Mouse (Mus musculus): Measurements from ENCODE around the gene Rin3. TPM values are rescaled to one million over a fixed set of nuclear protein-coding genes. Genes with fewer than 3 reads are reported as not detected.

Rin3 gene
- total RNA-seq, 2 experiments from 2014 or later: 23.1 to 26.1 TPM

DNA sequence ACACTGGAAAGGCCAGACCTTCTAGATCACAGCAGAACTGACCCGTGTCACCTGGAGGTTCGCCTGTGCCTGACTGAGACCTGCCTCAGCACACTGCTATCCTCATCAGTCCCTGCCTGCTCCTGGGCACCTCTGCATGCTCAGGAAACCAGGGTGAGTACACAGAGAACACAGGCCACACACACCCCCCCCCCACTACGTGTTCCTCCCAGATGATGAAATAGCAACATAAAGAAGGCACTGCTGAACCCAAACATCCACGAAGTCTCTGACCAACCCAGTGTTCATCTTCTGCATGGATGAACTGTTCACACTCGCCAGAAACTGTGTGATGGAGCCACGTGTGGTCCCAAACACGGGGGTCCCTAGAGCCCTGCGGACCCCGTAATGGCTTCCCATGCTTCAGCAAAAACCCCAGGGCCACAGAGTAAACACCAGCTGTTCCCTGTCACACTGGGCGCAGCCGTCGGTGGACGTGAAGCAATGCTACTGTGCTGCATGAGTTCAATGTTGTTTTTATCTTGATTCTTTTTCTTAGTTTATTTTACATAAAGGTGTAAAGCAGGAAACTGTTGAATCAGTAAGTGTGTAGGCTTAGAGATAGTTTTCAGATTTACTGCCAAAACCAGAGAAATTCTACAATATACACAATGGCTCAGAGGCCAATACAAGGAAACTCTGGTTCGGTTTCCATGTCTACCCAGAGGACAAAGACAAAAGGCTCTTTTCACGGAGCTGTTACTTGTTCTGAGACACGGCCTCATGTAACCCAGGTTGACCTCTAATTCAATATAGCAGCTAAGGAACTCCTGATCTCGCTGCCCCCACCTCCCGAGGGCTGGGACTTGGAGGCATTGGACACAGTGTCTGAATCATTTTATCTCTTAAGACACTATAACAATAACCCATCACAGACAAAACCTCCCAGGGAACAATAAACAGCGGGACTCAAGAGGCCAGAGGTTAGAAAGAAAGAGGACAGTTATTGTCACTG, 113.4 kb downstream of the Rin3 start:
- no peak for DNase-seq
- intact Hi-C loops (cut with DNase I): no loop called here

GRCm38 (mm10) chr12:102398588-102398987, 115.7 kb downstream of the Rin3 start:
- no peak for DNase-seq
- intact Hi-C loops (cut with DNase I): no loop called here

GRCm38 (mm10) chr12:102413171-102413570, 130.3 kb downstream of the Rin3 start:
- no peak for DNase-seq
- intact Hi-C loops (cut with DNase I): no loop called here

DNA sequence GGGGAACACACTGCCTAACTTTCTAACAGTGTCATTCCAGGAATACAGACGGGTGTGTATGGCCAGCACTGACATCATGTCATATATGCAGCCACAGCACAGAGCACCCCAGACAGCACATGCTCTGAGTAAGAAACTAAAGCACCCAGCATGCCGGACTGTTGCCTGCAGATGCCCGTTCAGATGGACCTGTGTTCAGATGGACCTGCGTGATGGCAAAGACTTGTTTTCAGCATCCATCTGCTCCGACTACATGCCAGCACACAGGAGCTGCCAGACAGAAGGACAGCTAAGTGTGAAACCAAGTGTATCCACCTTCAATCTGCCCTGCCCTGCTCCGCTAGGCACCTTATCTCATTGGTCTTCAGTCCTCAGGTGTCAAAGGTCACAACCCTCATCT, 131.8 kb downstream of the Rin3 start:
- no peak for DNase-seq
- intact Hi-C loops (cut with DNase I): no loop called here

DNA sequence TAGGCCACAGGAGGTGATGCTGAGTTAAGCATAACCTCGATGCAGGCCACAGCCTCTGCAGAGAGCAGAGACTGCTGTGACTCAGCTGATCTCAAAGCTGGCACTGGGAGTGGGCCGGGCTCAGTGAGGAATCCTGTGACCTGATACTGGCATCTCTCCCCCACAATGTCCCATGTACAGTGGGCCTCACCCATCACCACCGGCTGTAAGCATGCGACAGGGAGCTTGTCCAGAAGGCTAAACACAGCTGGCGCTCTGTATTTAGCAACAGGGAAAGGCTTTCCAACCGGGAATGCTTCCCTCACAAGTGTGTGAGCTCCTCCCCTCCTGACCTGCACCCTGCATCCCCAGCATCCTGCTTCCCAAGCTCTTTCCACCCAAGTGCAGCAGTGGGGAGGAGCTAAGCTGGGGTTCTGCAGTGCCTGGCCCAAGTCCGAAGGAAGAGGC, 133.6 kb downstream of the Rin3 start:
- peak; percentile 58 to 71 for DNase-seq
- intact Hi-C loops (cut with DNase I): no loop called here

DNA sequence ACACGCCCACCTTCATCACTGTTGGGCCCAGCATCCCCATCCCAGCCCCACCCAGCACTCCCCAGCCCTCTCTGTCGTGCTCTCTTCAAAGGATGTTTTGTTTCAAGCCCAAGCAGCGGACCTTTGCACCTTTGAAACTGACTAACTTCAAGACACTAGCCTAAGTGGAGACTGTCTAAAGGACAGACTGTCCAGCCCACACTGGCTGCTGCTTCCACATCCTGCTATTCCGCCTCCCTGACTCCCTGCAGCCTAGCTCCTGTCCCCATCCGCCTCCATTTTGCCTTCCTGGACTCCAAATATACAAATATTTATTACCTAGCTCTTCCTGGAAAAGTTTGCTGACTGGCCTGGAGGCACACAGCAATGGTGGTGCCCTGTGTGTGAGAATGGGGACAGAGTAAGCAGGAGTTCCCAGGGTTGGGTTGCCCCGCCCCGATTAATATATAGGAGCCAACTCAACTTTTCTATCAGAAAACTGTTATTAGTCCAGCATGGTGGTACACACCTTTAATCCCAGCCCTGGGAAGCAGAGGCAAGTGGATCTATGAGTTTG, 134.2 kb downstream of the Rin3 start:
- intact Hi-C loops (cut with DNase I): no loop called here
- no peak for DNase-seq

DNA sequence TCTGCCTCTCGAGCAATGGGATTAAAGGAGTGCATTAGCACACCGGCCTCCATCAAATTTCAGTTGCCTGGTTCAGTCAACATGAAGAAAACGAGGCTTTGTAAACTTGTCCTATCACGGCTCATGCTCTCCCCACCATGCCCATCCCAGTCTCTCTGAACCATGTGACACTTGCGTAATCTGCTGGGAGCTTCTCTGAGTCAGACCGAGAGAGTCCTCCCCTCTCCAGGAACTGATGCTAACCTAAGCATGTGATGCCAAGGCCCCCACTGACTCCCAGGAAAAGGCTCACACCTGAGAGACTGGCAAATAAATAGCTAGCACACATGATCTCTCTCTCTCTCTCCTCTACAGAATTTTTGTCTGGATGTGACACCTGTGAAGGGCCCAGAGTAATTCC, 134.9 kb downstream of the Rin3 start:
- intact Hi-C loops (cut with DNase I): no loop called here
- DNase-seq: no peak

GRCm38 (mm10) chr12:102419544-102419943, 136.7 kb downstream of the Rin3 start:
- intact Hi-C loops (cut with DNase I): no loop called here

DNA sequence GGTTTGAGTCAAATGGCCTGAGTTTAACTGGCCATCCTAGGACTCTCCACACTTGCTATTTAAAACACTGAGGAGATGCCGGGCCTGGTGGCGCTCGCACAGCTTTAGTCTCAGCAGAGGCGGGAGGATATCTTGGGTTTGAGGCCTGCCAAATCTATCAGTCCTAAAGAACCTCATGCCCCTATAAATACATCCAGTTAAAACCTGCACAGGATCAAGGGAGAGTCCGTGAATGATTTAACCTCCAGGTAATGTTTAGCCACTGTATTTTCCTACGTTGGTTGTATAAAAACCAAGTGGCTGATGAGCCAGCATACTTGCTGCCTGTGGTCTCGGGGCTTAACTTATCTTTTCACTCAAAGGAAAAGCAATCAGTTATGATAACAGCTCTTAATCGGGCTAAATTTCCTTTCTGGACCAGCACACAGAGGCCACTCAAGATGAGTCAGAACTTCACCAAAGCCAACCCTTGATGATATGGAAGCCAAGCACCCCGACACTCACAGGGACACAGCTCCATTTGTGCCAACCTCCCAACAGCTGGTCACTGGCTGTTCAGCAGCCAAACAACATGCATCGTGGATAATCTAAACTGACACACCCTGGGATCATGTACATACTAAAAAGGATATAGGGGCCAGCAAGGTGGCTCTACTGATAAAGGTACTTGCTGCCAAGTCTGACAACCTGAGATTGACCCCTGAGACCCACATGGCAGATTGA, 137.5 kb downstream of the Rin3 start:
- DNase-seq: no peak

More at GRCm38 (mm10) chr12:102419544-102419943, 136.7 kb downstream of the Rin3 start:
- DNase-seq: no peak

GRCm38 (mm10) chr12:102422065-102422464, 139.2 kb downstream of the Rin3 start:
- peak; percentile 64 to 77 for DNase-seq
- intact Hi-C loops (cut with DNase I): no loop called here

More for the DNA sequence above, 137.5 kb downstream of the Rin3 start:
- intact Hi-C loops (cut with DNase I): no loop called here

GRCm38 (mm10) chr12:102422623-102423320, 139.9 kb downstream of the Rin3 start:
- DNase-seq: no peak
- intact Hi-C loops (cut with DNase I): no loop called here

DNA sequence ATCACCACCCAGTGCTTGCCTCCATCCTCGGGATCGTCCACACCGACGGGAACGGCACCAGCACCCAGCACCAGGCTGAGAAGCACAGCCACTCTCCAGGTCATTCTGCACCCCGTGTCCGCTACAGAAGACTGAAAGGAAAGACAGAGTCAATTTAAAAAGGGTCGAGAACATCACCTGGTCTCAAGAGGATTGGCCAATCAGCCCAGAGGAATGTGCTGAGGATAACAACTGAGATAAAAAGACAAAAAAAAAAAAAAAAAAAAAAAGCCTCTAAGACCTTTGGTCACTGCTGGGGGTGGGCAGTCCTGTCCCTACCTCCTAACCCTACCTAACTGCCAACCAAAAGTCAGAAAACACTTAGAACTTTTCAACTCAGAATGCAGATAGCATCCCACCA, 140.8 kb downstream of the Rin3 start:
- DNase-seq: no peak
- intact Hi-C loops (cut with DNase I): no loop called here

DNA sequence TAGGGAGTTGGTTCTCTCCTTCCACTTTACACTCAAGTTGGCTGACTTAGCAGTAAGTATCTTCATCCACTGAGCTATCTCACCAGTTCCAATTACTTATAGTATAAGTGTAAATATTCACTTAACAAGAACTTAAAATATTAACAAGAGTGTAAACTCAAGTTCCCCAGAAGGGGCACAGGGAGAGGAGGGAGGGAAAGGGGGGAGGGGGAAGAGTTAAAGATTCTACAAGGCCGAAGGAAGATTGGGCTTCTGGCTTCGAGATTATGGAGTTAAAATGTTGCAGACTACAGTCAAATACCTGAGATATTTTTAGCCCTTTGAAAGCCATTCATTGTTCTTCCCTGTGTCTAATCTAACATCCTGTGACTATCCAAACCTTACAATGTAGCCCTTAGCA, 141.6 kb downstream of the Rin3 start:
- intact Hi-C loops (cut with DNase I): no loop called here
- DNase-seq: no peak

DNA sequence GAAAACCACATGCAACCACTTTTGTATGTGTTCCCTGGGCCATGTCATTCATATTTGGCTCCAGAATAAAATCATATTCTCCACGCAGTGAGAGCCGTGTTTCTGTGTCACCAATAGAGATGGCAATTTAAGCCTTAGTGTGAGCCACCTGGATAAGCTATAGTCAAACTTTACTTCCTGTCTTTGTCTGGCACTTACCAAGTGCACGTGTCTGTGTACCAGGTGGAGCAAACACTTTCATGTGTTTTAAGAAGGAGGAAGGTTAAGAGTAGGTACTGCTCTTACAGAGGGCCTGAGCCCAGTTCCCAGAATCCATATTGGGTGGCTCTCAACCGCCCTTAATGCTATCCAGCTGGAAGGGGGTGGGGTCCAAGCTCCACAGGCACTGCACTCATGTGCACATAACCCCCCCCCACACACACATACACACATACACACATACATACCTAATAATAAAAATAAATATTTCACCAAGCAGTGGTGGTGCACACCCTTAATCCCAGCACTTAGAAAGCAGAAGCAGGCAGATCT, 142.3 kb downstream of the Rin3 start:
- no peak for DNase-seq
- intact Hi-C loops (cut with DNase I): no loop called here

DNA sequence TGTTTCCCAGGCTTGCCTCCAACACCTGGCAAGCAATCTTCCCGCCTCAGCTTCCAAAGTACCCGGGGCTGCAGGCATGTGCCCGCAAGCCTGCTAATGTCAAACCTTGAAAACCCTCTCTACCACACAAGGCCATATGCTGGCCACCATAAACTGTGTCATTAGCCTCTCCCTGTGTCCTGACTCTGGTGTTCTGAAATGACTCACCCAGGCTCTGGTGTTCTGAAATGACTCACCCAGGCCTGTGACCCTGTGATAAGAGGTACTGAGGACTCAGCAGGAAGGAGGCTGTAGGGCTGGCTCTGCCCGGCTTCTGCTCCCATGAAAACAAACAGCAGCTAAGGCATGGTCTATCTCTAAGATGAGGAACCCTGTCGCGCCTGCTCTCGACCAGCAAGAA, 143.4 kb downstream of the Rin3 start:
- DNase-seq: no peak
- intact Hi-C loops (cut with DNase I): no loop called here

DNA sequence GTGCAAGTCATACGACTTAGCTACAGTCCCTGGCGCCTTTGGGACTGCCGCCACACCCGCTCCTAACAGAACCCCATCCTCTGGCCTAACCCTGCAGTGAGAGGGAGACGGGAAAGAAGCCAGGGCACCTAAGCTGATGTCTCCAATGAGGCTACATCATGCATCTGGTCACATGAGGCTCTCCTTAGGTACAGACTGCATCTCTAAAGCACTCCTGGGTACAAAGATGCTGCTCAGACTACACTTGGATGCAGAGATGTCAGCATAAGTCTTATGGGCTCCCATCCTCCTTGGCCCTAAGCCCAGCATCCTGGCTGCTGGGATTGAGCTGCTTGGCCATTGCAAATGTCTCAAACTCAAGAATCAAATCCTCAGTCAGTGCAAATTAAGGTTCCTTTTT, 146.8 kb downstream of the Rin3 start:
- intact Hi-C loops (cut with DNase I): no loop called here
- DNase-seq: no peak

DNA sequence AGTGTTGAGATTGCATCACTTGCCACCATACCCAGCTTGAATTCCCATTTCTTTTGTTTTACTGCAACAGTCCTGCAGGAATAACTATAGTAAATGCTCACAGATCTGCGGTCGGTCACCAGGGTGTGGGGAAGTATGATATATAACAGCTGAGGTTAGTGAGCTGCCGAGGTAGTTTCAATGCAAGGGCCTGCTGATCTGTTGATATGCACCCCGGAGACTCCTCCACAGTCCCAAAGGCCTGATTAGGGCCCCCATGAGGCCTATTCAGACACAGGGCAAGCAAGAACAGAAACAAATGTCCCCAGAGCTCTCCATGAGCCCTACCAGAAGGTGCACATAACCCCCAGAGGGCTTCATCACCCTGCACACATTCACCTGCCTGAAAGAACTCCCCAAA, 147.4 kb downstream of the Rin3 start:
- no peak for DNase-seq
- intact Hi-C loops (cut with DNase I): no loop called here

DNA sequence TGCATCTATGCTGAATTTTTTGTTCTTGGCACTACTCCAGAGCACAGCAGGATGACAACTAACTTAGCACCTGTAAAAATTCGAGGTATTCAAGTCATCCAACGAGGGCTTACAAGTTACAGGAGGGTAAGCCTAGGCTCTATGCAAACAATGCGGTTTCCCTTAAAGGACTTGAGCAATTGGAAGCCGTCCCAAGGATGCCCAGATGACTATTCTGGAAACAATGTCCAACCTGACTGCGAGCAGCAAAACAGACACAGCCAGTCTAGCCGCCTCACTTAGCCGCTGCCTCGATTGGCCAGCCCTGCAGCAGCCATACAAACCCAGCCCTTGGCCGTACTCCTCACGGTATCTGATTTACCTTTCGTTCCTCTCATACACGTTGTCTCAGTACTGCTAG, 149.4 kb downstream of the Rin3 start:
- intact Hi-C loops (cut with DNase I): no loop called here
- DNase-seq: no peak

GRCm38 (mm10) chr12:102434107-102434506, 151.3 kb downstream of the Rin3 start:
- DNase-seq: no peak
- intact Hi-C loops (cut with DNase I): no loop called here

GRCm38 (mm10) chr12:102436939-102437526, 154.2 kb downstream of the Rin3 start:
- no peak for DNase-seq
- intact Hi-C loops (cut with DNase I): no loop called here
